Mouse (Mus musculus): ENCODE data around the gene Tollip. TPM values are rescaled to one million over a fixed set of nuclear protein-coding genes. Genes with fewer than 3 reads are reported as not detected.

Gene Tollip
- polyA plus RNA-seq, 1 experiment = 39.1 TPM

- peaks cover 10% of the 10 kb centered on the region for H3K4me1 ChIP-seq (ENCODE audit: control insufficient read depth, insufficient read depth, low read length)
- TF ChIP-seq CTCF (IDR thresholded peaks at IDR 0.05; ENCODE audit: low read depth, low read length) (no peak), POLR2A (IDR thresholded peaks at IDR 0.05; ENCODE audit: borderline replicate concordance, low read depth, low read length) (no peak)
- no peak overlapping the region for H3K27ac ChIP-seq (ENCODE audit: insufficient read depth, low read depth, low read length)
- no peak overlapping the region for H3K4me3 ChIP-seq (ENCODE audit: insufficient read depth, low read length)
These were observed 26.2 kb downstream of the Tollip start for GRCm38 (mm10) chr7:141892151-141892550.

- no peak for TF ChIP-seq CTCF (IDR thresholded peaks at IDR 0.05; ENCODE audit: low read depth, low read length)
These were observed 39.5 kb downstream of the Tollip start for GRCm38 (mm10) chr7:141878813-141879212.

GRCm38 (mm10) chr7:141874891-141875290, 43.4 kb downstream of the Tollip start:
- Histone ChIP-seq H3K27ac (ENCODE audit: insufficient read depth, low read depth, low read length) (no peak overlapping the region), H3K4me1 (ENCODE audit: control insufficient read depth, insufficient read depth, low read length) (no peaks in the 10 kb centered on the region), H3K4me3 (ENCODE audit: insufficient read depth, low read length) (no peak overlapping the region)
- no peak for TF ChIP-seq POLR2A (IDR thresholded peaks at IDR 0.05; ENCODE audit: borderline replicate concordance, low read depth, low read length)
- TF ChIP-seq CTCF (IDR thresholded peaks at IDR 0.05; ENCODE audit: low read depth, low read length) = no peak

More at GRCm38 (mm10) chr7:141878813-141879212, 39.5 kb downstream of the Tollip start:
- Histone ChIP-seq H3K4me1 (ENCODE audit: control insufficient read depth, insufficient read depth, low read length) (no peaks in the 10 kb centered on the region), H3K4me3 (ENCODE audit: insufficient read depth, low read length) (no peak overlapping the region), H3K27ac (ENCODE audit: insufficient read depth, low read depth, low read length) (no peak overlapping the region)

DNA sequence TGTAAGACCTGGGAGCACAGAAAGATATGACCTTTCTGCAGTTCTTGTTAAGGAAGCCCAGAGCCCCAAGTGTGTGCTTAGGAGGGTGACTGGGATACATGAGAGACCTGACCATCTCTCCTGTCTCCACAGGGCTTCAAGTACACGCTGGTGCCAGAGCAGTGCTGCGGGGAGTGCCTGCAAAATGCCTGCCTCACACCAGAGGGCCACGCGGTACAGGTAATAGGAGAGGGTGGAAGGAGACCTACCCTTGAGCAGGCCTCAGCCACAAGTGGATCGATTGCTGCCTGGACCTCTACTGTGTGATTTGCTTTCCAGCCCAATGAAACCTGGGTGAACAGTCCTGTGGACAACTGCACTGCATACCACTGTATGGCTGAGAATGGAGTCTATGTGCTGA, 47.8 kb downstream of the Tollip start:
- Histone ChIP-seq H3K4me3 (ENCODE audit: insufficient read depth, low read length) (no peak overlapping the region), H3K4me1 (ENCODE audit: control insufficient read depth, insufficient read depth, low read length) (no peaks in the 10 kb centered on the region), H3K27ac (ENCODE audit: insufficient read depth, low read depth, low read length) (no peak overlapping the region)
- no peak for TF ChIP-seq POLR2A (IDR thresholded peaks at IDR 0.05; ENCODE audit: borderline replicate concordance, low read depth, low read length)
- TF ChIP-seq CTCF (IDR thresholded peaks at IDR 0.05; ENCODE audit: low read depth, low read length) = no peak

DNA sequence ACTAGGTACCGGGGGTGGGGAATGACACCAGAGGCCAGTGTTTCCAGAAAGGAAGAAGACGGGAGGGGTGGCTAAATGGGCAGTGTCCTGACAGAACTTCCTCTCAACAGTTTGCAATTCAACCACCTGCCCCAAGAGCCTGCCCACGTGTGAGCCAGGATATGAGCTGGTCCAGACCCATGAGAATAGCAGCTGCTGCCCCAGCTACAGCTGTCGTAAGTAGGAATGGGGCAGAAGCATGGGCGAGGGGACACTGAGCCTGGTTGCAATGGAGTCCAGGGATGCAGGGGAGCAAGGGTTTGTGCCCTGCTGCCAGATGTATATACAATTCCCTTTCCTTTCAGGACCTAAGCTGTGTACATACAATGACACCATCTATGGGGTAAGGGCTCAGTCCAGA, 48.7 kb downstream of the Tollip start:
- no peaks in the 10 kb centered on the region for H3K4me1 ChIP-seq (ENCODE audit: control insufficient read depth, insufficient read depth, low read length)

GRCm38 (mm10) chr7:141861046-141861445, 57.3 kb downstream of the Tollip start:
- Histone ChIP-seq H3K27ac (ENCODE audit: insufficient read depth, low read depth, low read length) (no peak overlapping the region), H3K4me3 (ENCODE audit: insufficient read depth, low read length) (no peak overlapping the region), H3K4me1 (ENCODE audit: control insufficient read depth, insufficient read depth, low read length) (no peaks in the 10 kb centered on the region)
- TF ChIP-seq POLR2A (IDR thresholded peaks at IDR 0.05; ENCODE audit: borderline replicate concordance, low read depth, low read length) (no peak), CTCF (IDR thresholded peaks at IDR 0.05; ENCODE audit: low read depth, low read length) (no peak)

More for the DNA sequence above, 48.7 kb downstream of the Tollip start:
- Histone ChIP-seq H3K4me3 (ENCODE audit: insufficient read depth, low read length) (no peak overlapping the region), H3K27ac (ENCODE audit: insufficient read depth, low read depth, low read length) (no peak overlapping the region)
- TF ChIP-seq CTCF (IDR thresholded peaks at IDR 0.05; ENCODE audit: low read depth, low read length) = no peak
- no peak for TF ChIP-seq POLR2A (IDR thresholded peaks at IDR 0.05; ENCODE audit: borderline replicate concordance, low read depth, low read length)

GRCm38 (mm10) chr7:141840354-141840753, 78.0 kb downstream of the Tollip start:
- Histone ChIP-seq H3K27ac (ENCODE audit: insufficient read depth, low read depth, low read length) (no peak overlapping the region), H3K4me1 (ENCODE audit: control insufficient read depth, insufficient read depth, low read length) (peaks cover 4% of the 10 kb centered on the region)
- TF ChIP-seq CTCF (IDR thresholded peaks at IDR 0.05; ENCODE audit: low read depth, low read length) (no peak), POLR2A (IDR thresholded peaks at IDR 0.05; ENCODE audit: borderline replicate concordance, low read depth, low read length) (no peak)

GRCm38 (mm10) chr7:141838779-141839178, 79.5 kb downstream of the Tollip start, which contains the start of gene Muc5b:
TSS of gene Muc5b (plus strand) at chr7:141839070.
- TF ChIP-seq CTCF (IDR thresholded peaks at IDR 0.05; ENCODE audit: low read depth, low read length) (no peak), POLR2A (IDR thresholded peaks at IDR 0.05; ENCODE audit: borderline replicate concordance, low read depth, low read length) (no peak)
- Histone ChIP-seq H3K4me1 (ENCODE audit: control insufficient read depth, insufficient read depth, low read length) (peaks cover 4% of the 10 kb centered on the region), H3K4me3 (ENCODE audit: insufficient read depth, low read length) (no peak within 1 kb of the TSS), H3K27ac (ENCODE audit: insufficient read depth, low read depth, low read length) (no peak within 1 kb of the TSS)

More at GRCm38 (mm10) chr7:141840354-141840753, 78.0 kb downstream of the Tollip start:
- H3K4me3 ChIP-seq (ENCODE audit: insufficient read depth, low read length) = no peak overlapping the region

DNA sequence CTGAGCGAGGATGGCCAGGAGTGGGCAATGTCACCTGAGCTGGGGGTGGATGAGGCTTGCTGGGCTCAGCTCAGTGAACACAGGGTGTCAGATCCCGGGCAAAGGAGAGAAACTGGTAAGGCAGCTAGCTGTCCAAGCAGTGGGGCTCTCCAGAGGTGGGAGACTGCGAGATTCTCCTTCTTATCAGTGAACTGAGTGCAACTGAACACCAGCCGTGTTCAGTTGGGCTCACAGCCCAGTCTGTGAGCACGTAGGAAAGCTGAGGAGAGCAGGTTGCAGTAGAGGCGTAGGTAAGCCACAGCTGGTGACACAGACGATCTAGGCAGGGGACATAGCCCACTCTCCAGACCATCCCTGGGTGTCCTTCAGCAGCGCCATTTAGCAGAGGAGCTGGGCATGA, 81.9 kb downstream of the Tollip start:
- TF ChIP-seq POLR2A (IDR thresholded peaks at IDR 0.05; ENCODE audit: borderline replicate concordance, low read depth, low read length) (no peak), CTCF (IDR thresholded peaks at IDR 0.05; ENCODE audit: low read depth, low read length) (no peak)
- Histone ChIP-seq H3K27ac (ENCODE audit: insufficient read depth, low read depth, low read length) (no peak overlapping the region), H3K4me1 (ENCODE audit: control insufficient read depth, insufficient read depth, low read length) (peaks cover 4% of the 10 kb centered on the region), H3K4me3 (ENCODE audit: insufficient read depth, low read length) (no peak overlapping the region)

DNA sequence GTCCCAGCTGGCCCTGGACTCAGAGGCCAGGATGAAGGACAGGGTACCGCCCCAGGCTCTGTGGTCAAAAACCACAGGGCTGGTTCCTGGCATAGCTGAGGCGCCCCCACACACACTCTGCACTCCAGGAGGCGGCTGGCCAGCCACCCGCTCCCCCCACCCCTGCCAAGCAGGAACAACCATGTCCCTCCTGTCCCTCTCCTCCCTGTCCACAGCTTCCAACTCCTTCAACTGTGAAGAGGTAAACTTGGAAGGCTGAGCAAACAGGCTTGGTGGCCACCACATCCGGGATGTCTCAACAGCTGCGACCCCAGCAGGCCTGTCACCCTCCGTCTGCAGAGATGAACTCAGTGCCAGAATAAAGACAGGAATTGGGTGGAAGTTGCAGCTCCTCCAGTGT, 82.4 kb downstream of the Tollip start:
- Histone ChIP-seq H3K4me3 (ENCODE audit: insufficient read depth, low read length) (no peak overlapping the region), H3K4me1 (ENCODE audit: control insufficient read depth, insufficient read depth, low read length) (peaks cover 4% of the 10 kb centered on the region), H3K27ac (ENCODE audit: insufficient read depth, low read depth, low read length) (no peak overlapping the region)
- TF ChIP-seq CTCF (IDR thresholded peaks at IDR 0.05; ENCODE audit: low read depth, low read length) (no peak), POLR2A (IDR thresholded peaks at IDR 0.05; ENCODE audit: borderline replicate concordance, low read depth, low read length) (no peak)

Other genes with a start within 250 kb of the Tollip start
- 1.7 and 3.4 TPM in 2 replicates for gene Muc2, start 228.2 kb downstream of the Tollip start, polyA plus RNA-seq (2012; ENCODE audit: insufficient read depth, insufficient read length, missing spikeins)
- not detected in 2 replicates for gene Muc5ac, start 129.5 kb downstream of the Tollip start, polyA plus RNA-seq (2012; ENCODE audit: insufficient read depth, insufficient read length, missing spikeins)
- not detected in 2 replicates for gene Muc5b, start 79.4 kb downstream of the Tollip start, polyA plus RNA-seq (2012; ENCODE audit: insufficient read depth, insufficient read length, missing spikeins)
- not detected in 2 replicates for gene Brsk2, start 31.2 kb upstream of the Tollip start, polyA plus RNA-seq (2012; ENCODE audit: insufficient read depth, insufficient read length, missing spikeins)
- 29.5 and 37.0 TPM in 2 replicates for gene Mob2, start 142.6 kb upstream of the Tollip start, polyA plus RNA-seq (2012; ENCODE audit: insufficient read depth, insufficient read length, missing spikeins)
- gene Dusp8, start 177.3 kb upstream of the Tollip start, polyA plus RNA-seq (2012; ENCODE audit: insufficient read depth, insufficient read length, missing spikeins) = 0.27 and 0.46 TPM in 2 replicates
- gene Gm45618, start 202.2 kb upstream of the Tollip start, polyA plus RNA-seq (2012; ENCODE audit: insufficient read depth, insufficient read length, missing spikeins) = not detected in 2 replicates
- not detected in 2 replicates for gene Gm39115, start 217.5 kb upstream of the Tollip start, polyA plus RNA-seq (2012; ENCODE audit: insufficient read depth, insufficient read length, missing spikeins)
- not detected in 2 replicates for gene Gm45337, start 226.1 kb upstream of the Tollip start, polyA plus RNA-seq (2012; ENCODE audit: insufficient read depth, insufficient read length, missing spikeins)
- gene Gm29735, start 238.6 kb upstream of the Tollip start, polyA plus RNA-seq (2012; ENCODE audit: insufficient read depth, insufficient read length, missing spikeins) = not detected in 2 replicates
- gene Gm4553, start 247.2 kb upstream of the Tollip start, polyA plus RNA-seq (2012; ENCODE audit: insufficient read depth, insufficient read length, missing spikeins) = not detected in 2 replicates

All from bone marrow macrophage, adult 2 months (primary cell).